ENCODE assay signal across 8 mouse cellular contexts in genomic region chr11:32267188-32267884, GRCm38 (mm10). TPM values are rescaled to one million over a fixed set of nuclear protein-coding genes. Genes with fewer than 3 reads are reported as not detected.
DNase-seq lines count a peak whose midpoint lies in the region; ATAC-seq and TF ChIP-seq lines count a peak whose summit lies in the region.

Gene Nprl3, minus strand, starts transcription at chr11:32267707.

- H3K4me1 ChIP-seq in ES-E14 (ENCODE audit: control insufficient read depth in 2 of 2, insufficient read depth in 2 of 2, low read length in 2 of 2, poor library complexity in 1 of 2) = peaks cover 0 to 3% of the 10 kb centered on the region in 2 experiments; a peak in 1 of 4 replicates
- H3K4me1 ChIP-seq in forebrain, postnatal 0 days (ENCODE audit: insufficient read depth) = peaks cover 5% of the 10 kb centered on the region; the same call in 1 of the 2 replicates
- peaks cover 15% of the 10 kb centered on the region for H3K4me1 ChIP-seq in lung, embryonic 15.5 days

- no peaks in the 10 kb centered on the region; the same call in 1 of the 2 replicates for H3K36me3 ChIP-seq in ES-E14 (ENCODE audit: control insufficient read depth, insufficient read depth, low read length, poor library complexity, severe bottlenecking)
- H3K36me3 ChIP-seq in forebrain, postnatal 0 days (ENCODE audit: insufficient read depth) = no peaks in the 10 kb centered on the region
- H3K36me3 ChIP-seq in lung, embryonic 15.5 days = no peaks in the 10 kb centered on the region

- H3K9me3 ChIP-seq in ES-E14 (ENCODE audit: control insufficient read depth, insufficient read depth, low read depth, low read length) = no peaks in the 10 kb centered on the region
- no peaks in the 10 kb centered on the region for H3K9me3 ChIP-seq in forebrain, postnatal 0 days (ENCODE audit: low read length)
- no peaks in the 10 kb centered on the region for H3K9me3 ChIP-seq in lung, embryonic 15.5 days

- peak; percentile 78 for DNase-seq in ES-E14 (ENCODE audit: low read depth, low spot score)
- peak; percentile 95 to 98 for DNase-seq in cerebellum, adult 18-20 months
- DNase-seq in forebrain, postnatal 0 days = peak; percentile 97
- DNase-seq in heart, postnatal 4 days = peak; percentile 98
- peak; percentile 91 to 95 for DNase-seq in layer of hippocampus, adult 8-10 months (ENCODE audit: low spot score in 2 of 2)
- DNase-seq in ovary, adult 18-20 months (ENCODE audit: low spot score) = peak; percentile 93
- peak; percentile 96 for DNase-seq in thymus, postnatal 0 days (ENCODE audit: low spot score)

- no peaks in the 10 kb centered on the region for H3K27me3 ChIP-seq in forebrain, postnatal 0 days (ENCODE audit: insufficient read depth, low read length)
- H3K27me3 ChIP-seq in lung, embryonic 15.5 days = no peaks in the 10 kb centered on the region

- H3K9ac ChIP-seq in ES-E14 (ENCODE audit: insufficient read depth, low read depth, low read length, poor library complexity, severe bottlenecking) = peak within 1 kb of the TSS; percentile 99
- peak within 1 kb of the TSS; percentile 99 for H3K9ac ChIP-seq in forebrain, postnatal 0 days
- peak within 1 kb of the TSS; percentile 94 for H3K9ac ChIP-seq in lung, embryonic 15.5 days

- H3K4me3 ChIP-seq in ES-E14 (ENCODE audit: insufficient read depth in 1 of 2, low read depth in 1 of 2, low read length in 2 of 2, poor library complexity in 1 of 2, severe bottlenecking in 1 of 2) = peak within 1 kb of the TSS; percentile 82 to 94
- peak within 1 kb of the TSS; percentile 83 for H3K4me3 ChIP-seq in forebrain, postnatal 0 days (ENCODE audit: low read depth, low read length)
- H3K4me3 ChIP-seq in lung, embryonic 15.5 days = peak within 1 kb of the TSS; percentile 73

- no peak for TF ChIP-seq CTCF in forebrain, postnatal 0 days (IDR thresholded peaks at IDR 0.05; ENCODE audit: low read depth)

- H3K4me2 ChIP-seq in forebrain, postnatal 0 days (ENCODE audit: low read depth) = peak within 1 kb of the TSS; percentile 59
- peak within 1 kb of the TSS; percentile 60 for H3K4me2 ChIP-seq in lung, embryonic 15.5 days

- under 1% methylated on average over 54 of the region's 54 CpGs for WGBS in forebrain, postnatal 0 days
- under 1% methylated on average over 54 of the region's 54 CpGs for WGBS in lung, embryonic 15.5 days

- peak; percentile 100 for ATAC-seq in forebrain, postnatal 0 days
- peak; percentile 98 for ATAC-seq in lung, embryonic 15.5 days (ENCODE audit: borderline replicate concordance, extremely low read depth, low FRiP score, low TSS enrichment)

- H3K27ac ChIP-seq in ES-E14 (ENCODE audit: insufficient read depth, low read depth, low read length, poor library complexity, severe bottlenecking) = peak within 1 kb of the TSS; percentile 50; the same call in 1 of the 2 replicates
- peak within 1 kb of the TSS; percentile 97 for H3K27ac ChIP-seq in forebrain, postnatal 0 days (ENCODE audit: low read depth, low read length)
- peak within 1 kb of the TSS; percentile 88 for H3K27ac ChIP-seq in lung, embryonic 15.5 days

- in situ Hi-C loops in ES-E14 (cut with MboI; ENCODE audit: low sequenced_read_pairs in 2 of 2, unreplicated experiment in 2 of 2) = no loop called here

TF ChIP-seq in ES-E14, 5 proteins besides CTCF, POLR2A, EP300 and RAD21:
- peak; percentile 98 for TF ChIP-seq CHD2 (IDR thresholded peaks at IDR 0.05; ENCODE audit: low read depth, low read length)
- no peak for TF ChIP-seq MAFK (IDR thresholded peaks at IDR 0.05; ENCODE audit: insufficient read depth, low read depth, low read length)

RNA-seq across cellular contexts. Expression of gene Nprl3, which starts in this region (rescaled TPM):
- 47.2 and 67.0 TPM in 2 replicates for total RNA-seq in ES-E14 (2012; rRNA removed)
- 34.6 and 51.9 TPM in 2 replicates for total RNA-seq in forebrain, postnatal 0 days (2014; rRNA removed)
- 32.0 and 38.1 TPM in 2 replicates for polyA plus RNA-seq in forebrain, postnatal 0 days (2015; fragmentation: Nextera tagmentation; extraction: Ambion mirVana)
- total RNA-seq in heart, postnatal 4 days (2021) = 10 to 100 TPM; 27.1 to 32.1 TPM
- 10 to 100 TPM; 58.1 to 80.0 (median 63.5) TPM for total RNA-seq in layer of hippocampus, adult 8-10 months (2022)
- polyA plus RNA-seq in lung, embryonic 15.5 days (2015; fragmentation: Nextera tagmentation; extraction: Ambion mirVana) = 41.6 and 46.9 TPM in 2 replicates
- 38.5 and 39.4 TPM in 2 replicates for polyA plus RNA-seq in thymus, postnatal 0 days (2015; fragmentation: Nextera tagmentation; extraction: Ambion mirVana)

Comparison
In these comparisons a context has a peak if more than half of its experiments do, and no peak if none do; other contexts are left out.
1. Peak in every context shown above with its lines: DNase-seq, ATAC-seq, H3K4me3 ChIP-seq and H3K27ac ChIP-seq.